Mouse (Mus musculus) neural tube, embryonic 10.5 days (tissue): ENCODE data around the gene Rars2.
"Not testable (repeated sequence)": the region's sequence is repeated elsewhere in the genome, so short reads cannot be mapped to it uniquely, and the experiment has no call there.

Experiments used
- DNase-seq: peaks from one replicate; pipeline ENCODE4 v3.0.0-alpha.2; 2017; ENCODE audit warnings: low spot score; ENCODE audit errors: extremely low spot score

Rars2 gene

GRCm38 (mm10) chr4:34614630-34615094 lies at the start of gene Rars2, which contains the start of gene Orc3:
TSS of gene Rars2 (plus strand) at chr4:34614957.
TSS of gene Orc3 (minus strand) at chr4:34614944.
- DNase-seq, result peak; percentile 89

- DNase-seq, result no peak
Observed at GRCm38 (mm10) chr4:34566226-34566625, 48.5 kb upstream of the Rars2 start.

- no peak for DNase-seq
Observed at GRCm38 (mm10) chr4:34572876-34573275, 41.9 kb upstream of the Rars2 start.

- DNase-seq, result no peak
Observed at GRCm38 (mm10) chr4:34577028-34577427, 37.7 kb upstream of the Rars2 start.

- DNase-seq, result no peak
Observed at GRCm38 (mm10) chr4:34579215-34579614, 35.5 kb upstream of the Rars2 start.

- not testable (repeated sequence) for DNase-seq
Observed at GRCm38 (mm10) chr4:34581489-34581888, 33.3 kb upstream of the Rars2 start.

GRCm38 (mm10) chr4:34581990-34582389 lies 32.8 kb upstream of the Rars2 start:
- DNase-seq, result no peak

GRCm38 (mm10) chr4:34582476-34582875 lies 32.3 kb upstream of the Rars2 start:
- DNase-seq, result no peak

- DNase-seq, result no peak
Observed at GRCm38 (mm10) chr4:34583427-34583826, 31.3 kb upstream of the Rars2 start.

- no peak for DNase-seq
Observed at GRCm38 (mm10) chr4:34584871-34585607, 29.7 kb upstream of the Rars2 start.

GRCm38 (mm10) chr4:34603123-34603522 lies 11.6 kb upstream of the Rars2 start:
- no peak for DNase-seq

GRCm38 (mm10) chr4:34606658-34607057 lies 8.1 kb upstream of the Rars2 start:
- no peak for DNase-seq

- no peak for DNase-seq
Observed at GRCm38 (mm10) chr4:34613571-34614145, 1.1 kb upstream of the Rars2 start.

GRCm38 (mm10) chr4:34615303-34615702 lies 546 bp downstream of the Rars2 start:
- DNase-seq, result peak; percentile 28

GRCm38 (mm10) chr4:34616146-34616545 lies 1.4 kb downstream of the Rars2 start:
- no peak for DNase-seq

- no peak for DNase-seq
Observed at GRCm38 (mm10) chr4:34625556-34625955, 10.8 kb downstream of the Rars2 start.

GRCm38 (mm10) chr4:34626401-34626800 lies 11.6 kb downstream of the Rars2 start:
- no peak for DNase-seq

- no peak for DNase-seq
Observed at GRCm38 (mm10) chr4:34629956-34630355, 15.2 kb downstream of the Rars2 start.

GRCm38 (mm10) chr4:34634129-34634528 lies 19.4 kb downstream of the Rars2 start:
- DNase-seq, result no peak

- DNase-seq, result no peak
Observed at GRCm38 (mm10) chr4:34636036-34636435, 21.3 kb downstream of the Rars2 start.

GRCm38 (mm10) chr4:34637386-34637785 lies 22.6 kb downstream of the Rars2 start:
- DNase-seq, result no peak

GRCm38 (mm10) chr4:34637851-34638250 lies 23.1 kb downstream of the Rars2 start:
- no peak for DNase-seq
